In the genomic region with DNA sequence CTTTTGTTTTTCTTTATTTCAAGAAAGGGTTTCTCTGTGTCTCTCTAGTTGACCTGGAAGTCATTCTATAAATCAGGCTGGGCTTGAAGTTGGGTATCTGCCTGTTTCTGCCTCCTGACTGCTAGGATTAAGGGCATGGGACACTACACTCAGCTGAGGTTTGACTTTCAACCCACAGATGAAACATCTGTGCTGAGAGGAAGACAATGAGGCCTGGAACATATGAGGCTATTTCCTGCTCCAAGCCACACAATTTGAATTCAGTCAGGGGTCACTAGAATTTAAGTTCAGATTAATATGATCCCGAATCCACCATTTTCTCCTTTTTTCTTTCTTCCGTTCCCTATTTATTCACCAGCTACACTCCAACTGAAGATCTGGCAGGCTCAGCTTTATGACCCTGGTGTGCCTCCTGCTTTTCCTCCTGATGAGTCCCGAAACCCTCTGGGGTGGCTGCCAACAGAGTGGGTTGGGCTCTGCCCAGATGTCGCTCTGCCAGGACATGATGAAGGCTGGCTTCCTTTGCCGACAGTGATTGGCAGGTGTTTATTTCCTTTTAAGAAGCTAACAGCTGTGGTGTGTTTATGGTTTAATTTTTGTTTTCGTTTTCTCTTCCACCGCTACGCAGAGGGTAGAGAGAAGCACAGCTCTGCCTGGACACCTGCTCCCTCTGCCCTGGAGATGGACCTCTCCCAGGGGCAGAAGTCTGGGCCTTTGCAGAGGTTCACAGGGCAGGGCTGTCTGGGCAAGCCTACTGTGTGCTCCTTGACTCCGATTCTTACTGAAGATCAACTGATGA, we compare ENCODE assay signal across 9 mouse cellular contexts. TPM values are rescaled to one million over a fixed set of nuclear protein-coding genes. Genes with fewer than 3 reads are reported as not detected.
DNase-seq lines count a peak whose midpoint lies in the region; ATAC-seq lines count a peak whose summit lies in the region.
"Had no signal": no experiment of that assay in that cellular context is flagged by ENCODE, and none has a peak within 500 bp of the region (broad histone marks: within the 10 kb centered on the region; RNA-seq: fewer than 3 reads in every experiment).

No protein-coding gene starts in this region.

- no peak for DNase-seq in hindbrain, embryonic 10.5 days (ENCODE audit: low spot score)
- no peak for DNase-seq in hindbrain, embryonic 11.5 days (ENCODE audit: low spot score)
- DNase-seq in CD4-positive helper T cell, adult 2 months (ENCODE audit: low read depth, low spot score) = peak; percentile 44
- DNase-seq in c-Kit-positive CD71-negative TER-119-negative erythroid progenitor cells, embryonic 14.5 days (ENCODE audit: low read depth) = peak; percentile 16
- peak; percentile 40 to 71 for DNase-seq in thymus, adult 18-20 months
- DNase-seq in embryo, embryonic 9.5 days (ENCODE audit: extremely low spot score) = no peak

- no peak overlapping the region for H3K4me3 ChIP-seq in hindbrain, embryonic 10.5 days
- no peak overlapping the region for H3K4me3 ChIP-seq in hindbrain, embryonic 11.5 days (ENCODE audit: low read depth, low read length)
- no peak overlapping the region for H3K4me3 ChIP-seq in lung, embryonic 16.5 days (ENCODE audit: low read length)

- 64% methylated on average over 9 of the region's 9 CpGs for WGBS in hindbrain, embryonic 10.5 days
- WGBS in hindbrain, embryonic 11.5 days = 60% methylated on average over 9 of the region's 9 CpGs
- WGBS in lung, embryonic 16.5 days = 30% methylated on average over 9 of the region's 9 CpGs

- H3K27ac ChIP-seq in hindbrain, embryonic 10.5 days = 0 out of 2 replicates have a peak overlapping the region, but pooled peaks have one; percentile 36
- no peak overlapping the region for H3K27ac ChIP-seq in hindbrain, embryonic 11.5 days (ENCODE audit: low read depth, low read length)
- peak overlapping the region; percentile 53 for H3K27ac ChIP-seq in lung, embryonic 16.5 days (ENCODE audit: low read length)

- ATAC-seq in hindbrain, embryonic 11.5 days (ENCODE audit: low FRiP score) = no peak
- ATAC-seq in hematopoietic stem cell, adult 5-6 weeks (replicated peaks in 1 of 2; ENCODE audit: insufficient read depth in 1 of 2, low FRiP score in 2 of 2, low TSS enrichment in 1 of 2, low read depth in 1 of 2, poor library complexity in 2 of 2, severe bottlenecking in 2 of 2) = peak; percentile 54 to 81
- peak; percentile 84 for ATAC-seq in lung, embryonic 16.5 days (ENCODE audit: low read depth)
- ATAC-seq: Patski had no signal

- peaks cover 26% of the 10 kb centered on the region for H3K4me1 ChIP-seq in hindbrain, embryonic 10.5 days (replicated peaks)
- no peaks in the 10 kb centered on the region for H3K4me1 ChIP-seq in hindbrain, embryonic 11.5 days (replicated peaks; ENCODE audit: control insufficient read depth, insufficient read depth, low read length)
- H3K4me1 ChIP-seq in lung, embryonic 16.5 days (replicated peaks; ENCODE audit: control insufficient read depth, insufficient read depth, low read length) = peaks cover 14% of the 10 kb centered on the region

- H3K9me3 ChIP-seq in hindbrain, embryonic 10.5 days = no peaks in the 10 kb centered on the region
- H3K9me3 ChIP-seq in hindbrain, embryonic 11.5 days (ENCODE audit: control insufficient read depth, low read length) = no peaks in the 10 kb centered on the region
- H3K9me3 ChIP-seq in lung, embryonic 16.5 days (ENCODE audit: control insufficient read depth, low read length) = no peaks in the 10 kb centered on the region

- no peak overlapping the region for H3K4me2 ChIP-seq in hindbrain, embryonic 11.5 days (replicated peaks; ENCODE audit: low read depth, low read length)
- H3K4me2 ChIP-seq in lung, embryonic 16.5 days (ENCODE audit: low read depth, low read length) = 0 out of 2 replicates have a peak overlapping the region, but pooled peaks have one; percentile 10

- no peak overlapping the region for H3K9ac ChIP-seq in hindbrain, embryonic 11.5 days (ENCODE audit: low read depth, low read length)
- H3K9ac ChIP-seq in lung, embryonic 16.5 days (ENCODE audit: low read length) = no peak overlapping the region

- no peaks in the 10 kb centered on the region for H3K27me3 ChIP-seq in hindbrain, embryonic 10.5 days (ENCODE audit: insufficient read depth, poor library complexity, severe bottlenecking)
- no peaks in the 10 kb centered on the region for H3K27me3 ChIP-seq in hindbrain, embryonic 11.5 days (ENCODE audit: control insufficient read depth, insufficient read depth, low read length)
- no peaks in the 10 kb centered on the region for H3K27me3 ChIP-seq in lung, embryonic 16.5 days (ENCODE audit: control insufficient read depth, insufficient read depth, low read depth, low read length)
- H3K27me3 ChIP-seq: Patski had no signal

- H3K36me3 ChIP-seq in hindbrain, embryonic 10.5 days = no peaks in the 10 kb centered on the region
- H3K36me3 ChIP-seq in hindbrain, embryonic 11.5 days (ENCODE audit: control insufficient read depth, insufficient read depth, low read length) = no peaks in the 10 kb centered on the region
- H3K36me3 ChIP-seq in lung, embryonic 16.5 days (ENCODE audit: control insufficient read depth, insufficient read depth, low read length) = no peaks in the 10 kb centered on the region

RNA-seq across cellular contexts. Expression of a gene that starts 55.3 kb away (rescaled TPM):
- polyA plus RNA-seq in hindbrain, embryonic 10.5 days (2016; fragmentation: Nextera tagmentation; extraction: Ambion mirVana) = 202 and 281 TPM in 2 replicates
- 204 and 221 TPM in 2 replicates for polyA plus RNA-seq in hindbrain, embryonic 11.5 days (2014; fragmentation: Nextera tagmentation; extraction: Ambion mirVana)
- 17.0 and 24.9 TPM in 2 replicates for total RNA-seq in hematopoietic stem cell, adult 5-6 weeks (2017)
- polyA plus RNA-seq in lung, embryonic 16.5 days (2015; fragmentation: Nextera tagmentation; extraction: Ambion mirVana) = 44.7 and 48.9 TPM in 2 replicates

Comparison
In these comparisons a context has a peak if more than half of its experiments do, and no peak if none do; other contexts are left out.
1. DNase-seq: peak in CD4-positive helper T cell, adult 2 months (single experiment), c-Kit-positive CD71-negative TER-119-negative erythroid progenitor cells, embryonic 14.5 days (single experiment) and thymus, adult 18-20 months (2 of 2); none in hindbrain, embryonic 10.5 days (single experiment), hindbrain, embryonic 11.5 days (single experiment) and embryo, embryonic 9.5 days (single experiment).